Mouse (Mus musculus) heart, postnatal 0 days (tissue): ENCODE measurements around the gene Usb1.

Source experiments
- CTCF ChIP-seq: IDR thresholded peaks from 2 replicates; pipeline ENCODE4 v1.5.1; 2016; ENCODE audit warnings: antibody characterized with exemption, control low read depth, low read depth
- EP300 ChIP-seq: IDR thresholded peaks from 2 replicates; pipeline ENCODE4 v1.6.1; 2016; ENCODE audit warnings: antibody characterized with exemption, low read depth

- TF ChIP-seq EP300, result no peak
- TF ChIP-seq CTCF, result no peak
Observed at GRCm38 (mm10) chr8:95396752-95397151, 64.7 kb downstream of the Usb1 start.
